Mouse (Mus musculus) splenic B cell, adult 2 months (primary cell): ENCODE measurements around the gene Edil3.

Experiments
- DNase-seq: peaks from one replicate; pipeline ENCODE4 v3.0.0-alpha.2; 2011; ENCODE audit warnings: low read depth, low spot score
- H3K27me3 ChIP-seq: 2 replicates; pipeline ENCODE4 v1.6.1; 2012; ENCODE audit warnings: mild to moderate bottlenecking, low read length, moderate library complexity, mixed read lengths; ENCODE audit not compliant: control insufficient read depth, poor library complexity, insufficient read depth, severe bottlenecking
- H3K36me3 ChIP-seq: 2 replicates; pipeline ENCODE4 v1.6.1; 2012; ENCODE audit warnings: mild to moderate bottlenecking, low read length, moderate library complexity, mixed read lengths; ENCODE audit not compliant: control insufficient read depth, poor library complexity, insufficient read depth, severe bottlenecking

The Edil3 gene

GRCm38 (mm10) chr13:89105889-89106288 lies 284.6 kb downstream of the Edil3 start:
- Histone ChIP-seq H3K27me3 (no peaks in the 10 kb centered on the region), H3K36me3 (no peaks in the 10 kb centered on the region)
- DNase-seq = no peak

GRCm38 (mm10) chr13:89117551-89117950 lies 296.3 kb downstream of the Edil3 start:
- no peaks in the 10 kb centered on the region for H3K27me3 ChIP-seq
- DNase-seq = no peak

GRCm38 (mm10) chr13:89119809-89120208 lies 298.5 kb downstream of the Edil3 start:
- DNase-seq = no peak
- Histone ChIP-seq H3K27me3 (no peaks in the 10 kb centered on the region), H3K36me3 (no peaks in the 10 kb centered on the region)

More at GRCm38 (mm10) chr13:89117551-89117950, 296.3 kb downstream of the Edil3 start:
- H3K36me3 ChIP-seq = no peaks in the 10 kb centered on the region

GRCm38 (mm10) chr13:89122511-89123253 lies 301.4 kb downstream of the Edil3 start:
- Histone ChIP-seq H3K36me3 (no peaks in the 10 kb centered on the region), H3K27me3 (no peaks in the 10 kb centered on the region)
- no peak for DNase-seq

GRCm38 (mm10) chr13:89123396-89123795 lies 302.1 kb downstream of the Edil3 start:
- H3K36me3 ChIP-seq = no peaks in the 10 kb centered on the region
- no peaks in the 10 kb centered on the region for H3K27me3 ChIP-seq
- DNase-seq = no peak

- DNase-seq = no peak
- no peaks in the 10 kb centered on the region for H3K36me3 ChIP-seq
- no peaks in the 10 kb centered on the region for H3K27me3 ChIP-seq
Observed at GRCm38 (mm10) chr13:89146056-89146547, 324.8 kb downstream of the Edil3 start.

GRCm38 (mm10) chr13:89151878-89152277 lies 330.6 kb downstream of the Edil3 start:
- no peak for DNase-seq

GRCm38 (mm10) chr13:89167960-89168359 lies 346.7 kb downstream of the Edil3 start:
- no peaks in the 10 kb centered on the region for H3K36me3 ChIP-seq
- H3K27me3 ChIP-seq = no peaks in the 10 kb centered on the region
- no peak for DNase-seq

More at GRCm38 (mm10) chr13:89151878-89152277, 330.6 kb downstream of the Edil3 start:
- H3K36me3 ChIP-seq = no peaks in the 10 kb centered on the region
- H3K27me3 ChIP-seq = no peaks in the 10 kb centered on the region

GRCm38 (mm10) chr13:89170040-89170439 lies 348.8 kb downstream of the Edil3 start:
- H3K27me3 ChIP-seq = no peaks in the 10 kb centered on the region
- DNase-seq = no peak
- no peaks in the 10 kb centered on the region for H3K36me3 ChIP-seq

GRCm38 (mm10) chr13:89175154-89175553 lies 353.9 kb downstream of the Edil3 start:
- Histone ChIP-seq H3K27me3 (no peaks in the 10 kb centered on the region), H3K36me3 (no peaks in the 10 kb centered on the region)
- no peak for DNase-seq

- H3K27me3 ChIP-seq = no peaks in the 10 kb centered on the region
- DNase-seq = no peak
- H3K36me3 ChIP-seq = no peaks in the 10 kb centered on the region
Observed at GRCm38 (mm10) chr13:89189051-89189450, 367.8 kb downstream of the Edil3 start.

GRCm38 (mm10) chr13:89197019-89197418 lies 375.7 kb downstream of the Edil3 start:
- no peak for DNase-seq
- Histone ChIP-seq H3K27me3 (no peaks in the 10 kb centered on the region), H3K36me3 (no peaks in the 10 kb centered on the region)

- H3K27me3 ChIP-seq = no peaks in the 10 kb centered on the region
- H3K36me3 ChIP-seq = no peaks in the 10 kb centered on the region
- no peak for DNase-seq
Observed at GRCm38 (mm10) chr13:89199275-89199674, 378.0 kb downstream of the Edil3 start.

- Histone ChIP-seq H3K27me3 (no peaks in the 10 kb centered on the region), H3K36me3 (no peaks in the 10 kb centered on the region)
- no peak for DNase-seq
Observed at GRCm38 (mm10) chr13:89238104-89238503, 416.8 kb downstream of the Edil3 start.

GRCm38 (mm10) chr13:89253990-89254642 lies 432.8 kb downstream of the Edil3 start:
- no peaks in the 10 kb centered on the region for H3K27me3 ChIP-seq
- no peak for DNase-seq

More at GRCm38 (mm10) chr13:89253990-89254642, 432.8 kb downstream of the Edil3 start:
- H3K36me3 ChIP-seq = no peaks in the 10 kb centered on the region
